9 mouse cellular contexts compared by ENCODE assay signal in genomic region chr8:122937545-122938053, GRCm38 (mm10).
DNase-seq lines count a peak whose midpoint lies in the region; ATAC-seq lines count a peak whose summit lies in the region.
"Had no signal": no experiment of that assay in that cellular context is flagged by ENCODE, and none has a peak within 500 bp of the region (broad histone marks: within the 10 kb centered on the region; RNA-seq: fewer than 3 reads in every experiment).

No protein-coding gene starts in this region.

- 82% methylated on average over 2 of the region's 2 CpGs for WGBS in midbrain, embryonic 16.5 days

- H3K27ac ChIP-seq in midbrain, embryonic 16.5 days (ENCODE audit: low read length), result no peak overlapping the region

- no peak overlapping the region for H3K4me2 ChIP-seq in midbrain, embryonic 16.5 days (ENCODE audit: low read length)

- H3K4me1 ChIP-seq in midbrain, embryonic 16.5 days (ENCODE audit: control insufficient read depth, insufficient read depth, low read length), result peaks cover 19% of the 10 kb centered on the region

- no peaks in the 10 kb centered on the region for H3K36me3 ChIP-seq in midbrain, embryonic 16.5 days (ENCODE audit: control insufficient read depth, insufficient read depth, low read length)

- no peak overlapping the region for H3K9ac ChIP-seq in midbrain, embryonic 16.5 days (ENCODE audit: low read depth, low read length)

- no peak overlapping the region for H3K4me3 ChIP-seq in midbrain, embryonic 16.5 days (ENCODE audit: low read depth, low read length)

- peak; percentile 17 for DNase-seq in kidney, adult 9 months
- DNase-seq in kidney, adult 18-20 months, result no peak
- DNase-seq in 416B (ENCODE audit: low read depth), result peak; percentile 52
- peak; percentile 74 to 80 for DNase-seq in B cell, adult 2 months
- no peak for DNase-seq in adrenal gland, adult 18-20 months (ENCODE audit: low spot score in 2 of 2)

- no peaks in the 10 kb centered on the region for H3K27me3 ChIP-seq in midbrain, embryonic 16.5 days (ENCODE audit: control insufficient read depth, insufficient read depth, low read depth, low read length)
- H3K27me3 ChIP-seq: Patski had no signal

- H3K9me3 ChIP-seq in midbrain, embryonic 16.5 days (replicated peaks; ENCODE audit: control insufficient read depth, low read length, poor library complexity, severe bottlenecking), result no peaks in the 10 kb centered on the region

- peak; percentile 78 for ATAC-seq in inflammation-experienced regulatory T-cells, adult 6 months
- no peak for ATAC-seq in midbrain, embryonic 16.5 days
- ATAC-seq: intestine, embryonic 16.5 days; Patski had no signal

Comparison
In these comparisons a context has a peak if more than half of its experiments do, and no peak if none do; other contexts are left out.
1. DNase-seq: peak in kidney, adult 9 months (single experiment), 416B (single experiment) and B cell, adult 2 months (2 of 2); none in kidney, adult 18-20 months (single experiment) and adrenal gland, adult 18-20 months (0 of 2).